Mouse (Mus musculus) embryonic fibroblast, embryonic 13.5 days (primary cell): ENCODE measurements at regions not wholly inside any gene's neighbourhood (a gene's known extent, or its start where the extent isn't known, plus 50 kb on each side); places are given as distances from the start of the nearest gene placed in this dataset.

ENCODE experiments used
- CTCF ChIP-seq: IDR thresholded peaks from 2 replicates; pipeline ENCODE4 v1.5.1; 2011; ENCODE audit warnings: mild to moderate bottlenecking, control low read depth, low read length, moderate library complexity, borderline replicate concordance; ENCODE audit not compliant: insufficient read depth
- POLR2A ChIP-seq: IDR thresholded peaks from 2 replicates; pipeline ENCODE4 v1.6.1; 2011; ENCODE audit warnings: low read depth, mild to moderate bottlenecking, control low read depth, low read length, moderate library complexity

- no peak for TF ChIP-seq CTCF
- TF ChIP-seq POLR2A = no peak
Observed at GRCm38 (mm10) chr12:73830122-73830521, 71.1 kb upstream of the Hif1a start.
